Mouse (Mus musculus) right cerebral cortex, postnatal 25 days (tissue): ENCODE results near the gene Acot7.
"Not testable (repeated sequence)": the region's sequence is repeated elsewhere in the genome, so short reads cannot be mapped to it uniquely, and the experiment has no call there.

ENCODE experiments used
- DNase-seq: peaks from one replicate; pipeline ENCODE4 v3.0.0; 2022

Gene Acot7

DNA sequence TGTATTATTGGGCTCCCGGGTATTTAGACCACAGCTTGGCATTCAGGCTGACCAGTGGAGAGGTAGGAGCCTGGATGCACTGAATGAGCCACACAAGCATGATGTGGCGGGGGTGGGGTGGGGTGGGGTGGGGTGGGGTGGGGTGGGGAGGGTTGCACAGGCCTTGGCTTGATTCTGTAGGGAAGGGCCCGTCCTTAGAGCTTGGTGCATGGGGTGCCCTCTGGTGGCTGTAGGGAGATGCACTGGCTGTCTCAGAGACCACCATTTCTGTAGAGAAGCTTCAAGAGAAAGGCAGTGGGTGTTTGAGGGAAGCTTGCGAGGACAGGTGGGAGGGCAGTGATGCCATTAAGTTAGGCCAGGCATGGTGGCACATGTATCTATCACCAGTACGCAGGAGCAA lies 34.6 kb downstream of the Acot7 start:
- peak; percentile 57 for DNase-seq

DNA sequence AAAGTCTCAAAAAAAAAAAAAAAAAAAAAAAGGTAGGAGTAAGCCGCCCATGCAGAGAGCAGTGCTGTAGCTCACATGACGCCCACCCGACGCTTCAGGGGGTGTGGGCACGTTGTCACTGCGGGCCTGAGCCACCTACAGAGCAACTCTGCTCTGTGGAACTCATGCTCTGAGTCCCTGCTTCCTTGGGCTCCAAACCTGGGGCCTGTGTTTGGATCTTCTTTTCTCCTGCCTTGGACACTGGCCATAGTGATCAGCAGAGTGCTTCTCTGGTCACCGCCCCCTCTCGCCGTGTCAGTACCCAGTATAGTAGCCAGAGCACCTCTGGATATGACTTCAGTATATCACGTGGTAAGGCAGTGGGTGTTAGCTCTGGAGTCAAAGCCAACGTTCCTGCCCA lies 35.0 kb downstream of the Acot7 start:
- no peak for DNase-seq

- DNase-seq, result peak; percentile 87
Observed at GRCm38 (mm10) chr4:152213760-152214480, 36.0 kb downstream of the Acot7 start.

DNA sequence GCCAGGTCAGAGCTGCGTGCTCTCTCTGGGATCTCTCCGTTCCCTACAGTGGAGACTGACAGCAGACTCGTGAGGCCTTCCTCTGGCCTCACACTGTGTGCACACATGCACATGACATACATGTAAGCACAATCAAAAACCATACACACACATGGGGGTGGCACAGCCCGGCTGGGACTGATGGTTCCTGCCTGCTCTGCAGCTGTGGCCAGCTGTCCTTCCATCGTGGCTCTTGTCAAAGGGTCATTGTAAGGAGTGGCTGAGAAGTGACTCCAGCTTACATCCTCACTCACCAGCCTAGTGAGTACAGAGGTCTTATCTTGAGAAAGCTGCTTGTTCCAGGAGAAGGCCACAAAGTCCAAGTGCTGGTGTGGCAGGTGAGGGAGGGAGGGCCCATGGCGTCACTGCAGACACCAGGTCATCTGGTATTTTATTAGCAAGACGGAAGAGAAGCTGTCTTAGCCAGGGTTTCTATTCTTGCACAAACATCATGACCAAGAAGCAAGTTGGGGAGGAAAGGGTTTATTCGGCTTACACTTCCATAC lies 37.0 kb downstream of the Acot7 start:
- DNase-seq, result no peak

GRCm38 (mm10) chr4:152219591-152219990 lies 41.7 kb downstream of the Acot7 start:
- DNase-seq, result no peak

- no peak for DNase-seq
Observed at GRCm38 (mm10) chr4:152220771-152221410, 43.0 kb downstream of the Acot7 start.

- DNase-seq, result no peak
Observed at GRCm38 (mm10) chr4:152221411-152221887, 43.5 kb downstream of the Acot7 start.

DNA sequence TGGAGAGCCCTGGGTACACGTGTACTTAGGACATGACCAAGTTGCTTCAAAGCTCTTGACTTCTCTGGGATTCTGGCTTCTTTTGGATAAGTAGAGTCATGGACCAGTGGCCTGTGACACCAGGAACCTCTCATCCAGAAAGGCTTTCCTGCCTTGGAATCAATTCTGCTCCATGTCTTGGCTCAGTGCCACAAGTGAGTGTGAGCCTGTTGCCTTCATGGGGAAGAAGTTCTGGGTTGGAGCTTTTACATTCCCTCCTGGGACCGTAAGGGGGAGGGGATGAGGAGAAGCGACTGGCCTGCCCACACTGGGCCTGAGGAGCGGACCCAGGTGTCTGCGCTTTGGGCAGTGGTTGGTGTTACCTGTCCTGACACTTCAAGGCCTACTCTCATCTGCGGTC lies 44.2 kb downstream of the Acot7 start:
- no peak for DNase-seq

DNA sequence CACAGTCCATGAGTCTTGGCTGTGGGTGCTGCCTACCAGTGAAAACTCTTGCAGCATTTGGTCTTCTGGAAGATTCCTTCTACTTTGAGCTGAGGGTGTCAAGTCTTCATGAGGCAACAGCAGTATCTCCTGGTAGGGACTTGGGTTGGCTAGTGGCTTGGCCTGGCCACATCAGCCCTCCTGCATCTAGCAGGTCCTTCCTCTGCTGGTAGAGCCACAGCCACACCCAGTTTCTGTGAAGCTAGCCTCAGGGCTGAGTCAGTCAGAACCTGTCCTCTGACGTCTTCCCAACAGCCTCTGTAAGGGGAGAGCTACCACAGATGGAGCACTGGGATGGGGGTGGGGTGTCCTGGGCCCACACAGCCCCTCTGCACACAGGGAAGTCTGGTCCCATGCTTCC lies 44.6 kb downstream of the Acot7 start:
- no peak for DNase-seq

DNA sequence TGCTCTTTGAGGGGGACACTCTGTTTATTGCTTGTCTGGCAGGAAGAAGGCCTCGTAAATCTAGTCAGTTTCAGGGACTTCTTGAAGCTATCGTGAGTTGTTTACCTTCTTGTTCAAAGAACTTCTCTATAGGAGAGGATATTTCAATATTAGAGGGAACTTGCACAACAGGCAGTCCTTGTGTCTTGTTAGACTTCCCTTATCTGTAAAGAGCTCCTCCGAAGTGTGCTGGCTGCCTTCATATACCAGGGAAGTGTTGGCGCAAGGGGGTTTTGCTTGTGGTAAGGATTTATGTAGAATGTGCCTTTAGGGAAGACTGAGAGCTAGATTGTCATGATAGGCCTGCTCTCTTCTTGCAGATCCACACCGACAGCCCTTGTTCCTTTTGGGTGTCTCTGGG lies 46.2 kb downstream of the Acot7 start:
- DNase-seq, result no peak

DNA sequence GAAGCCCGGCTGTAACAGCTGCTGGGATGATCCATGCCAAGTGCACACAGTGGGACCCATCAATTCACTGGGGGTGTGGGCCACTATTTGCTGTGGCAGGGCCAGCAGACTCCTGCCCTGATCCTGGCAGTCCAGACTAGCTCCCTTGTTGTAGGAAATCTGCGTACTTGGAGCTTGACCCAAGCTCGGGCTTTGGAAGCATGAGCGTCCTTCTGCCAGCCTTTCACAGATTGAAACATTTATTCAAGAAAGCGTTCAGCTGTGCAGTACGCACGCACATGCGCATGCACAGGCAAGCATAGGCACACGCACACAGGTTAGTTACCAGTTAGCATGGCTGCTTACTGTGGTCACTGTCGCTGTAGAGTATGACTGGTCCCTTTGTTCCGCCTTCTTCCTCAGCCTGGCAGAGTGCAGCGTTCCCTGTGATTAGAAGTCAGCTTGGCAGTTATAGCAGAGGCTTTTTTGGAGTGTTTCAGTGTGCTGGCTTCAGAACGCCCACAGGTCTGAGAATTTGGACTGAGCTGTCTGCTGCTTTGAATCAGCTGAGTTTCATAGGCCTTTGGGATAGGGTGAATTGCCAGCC lies 49.1 kb downstream of the Acot7 start:
- peak; percentile 73 for DNase-seq

DNA sequence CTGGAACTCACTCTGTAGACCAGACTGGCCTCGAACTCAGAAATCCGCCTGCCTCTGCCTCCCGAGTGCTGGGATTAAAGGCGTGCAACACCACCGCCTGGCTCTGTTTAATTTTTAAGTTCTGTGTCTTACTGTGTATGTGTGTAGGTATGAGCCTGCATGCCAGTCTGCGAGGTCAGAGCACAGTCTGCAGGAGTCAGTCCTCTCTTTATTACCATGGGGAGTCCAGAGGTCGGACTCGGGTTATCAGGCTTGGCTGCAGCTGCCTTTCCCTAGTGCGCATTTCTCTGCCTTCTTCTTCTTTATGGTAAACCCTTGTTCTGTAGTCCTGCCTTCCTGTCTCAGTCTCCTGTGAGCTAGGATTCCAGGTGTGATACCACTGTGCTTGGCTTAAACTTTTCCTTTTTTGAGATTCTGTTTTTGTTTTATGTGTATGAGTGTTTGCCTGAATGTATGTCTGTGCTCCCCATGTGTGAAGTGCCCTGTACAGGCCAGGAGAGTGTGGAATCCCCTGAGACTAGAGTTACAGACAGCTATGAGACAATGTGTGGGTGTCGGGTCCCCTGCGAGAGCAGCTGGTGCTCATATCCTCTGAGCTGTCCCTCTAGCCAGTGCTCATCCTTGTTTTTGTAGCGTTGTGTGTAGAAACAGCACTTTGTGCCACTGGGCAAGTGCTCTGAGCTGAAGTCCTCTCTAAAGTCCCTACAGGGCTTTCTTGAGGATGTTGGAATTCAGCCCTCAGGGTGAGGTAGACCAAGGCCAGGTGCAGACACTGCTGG lies 50.0 kb downstream of the Acot7 start:
- no peak for DNase-seq

DNA sequence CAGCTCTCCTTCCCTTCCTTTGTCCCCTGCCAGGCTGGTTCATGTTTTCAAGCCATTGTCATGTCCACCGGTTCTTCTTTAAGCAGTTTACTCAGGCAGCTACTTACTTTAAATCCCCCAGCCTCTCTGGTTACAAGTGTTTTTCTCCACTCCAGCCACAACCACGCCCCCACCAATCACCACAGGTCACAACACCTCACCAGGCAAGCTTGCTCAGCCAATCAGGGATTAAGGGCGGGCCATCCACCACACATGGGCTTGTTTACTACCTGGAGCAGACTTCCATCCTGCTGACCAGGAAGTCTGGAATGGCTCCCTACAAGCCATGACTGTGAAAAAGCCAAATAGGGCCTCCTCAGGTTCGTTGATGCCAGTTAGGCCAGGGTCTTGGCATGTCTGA lies 52.4 kb downstream of the Acot7 start:
- not testable (repeated sequence) for DNase-seq

- DNase-seq, result no peak
Observed at GRCm38 (mm10) chr4:152231326-152231725, 53.4 kb downstream of the Acot7 start.

- DNase-seq, result no peak
Observed at GRCm38 (mm10) chr4:152232411-152232903, 54.5 kb downstream of the Acot7 start.

DNA sequence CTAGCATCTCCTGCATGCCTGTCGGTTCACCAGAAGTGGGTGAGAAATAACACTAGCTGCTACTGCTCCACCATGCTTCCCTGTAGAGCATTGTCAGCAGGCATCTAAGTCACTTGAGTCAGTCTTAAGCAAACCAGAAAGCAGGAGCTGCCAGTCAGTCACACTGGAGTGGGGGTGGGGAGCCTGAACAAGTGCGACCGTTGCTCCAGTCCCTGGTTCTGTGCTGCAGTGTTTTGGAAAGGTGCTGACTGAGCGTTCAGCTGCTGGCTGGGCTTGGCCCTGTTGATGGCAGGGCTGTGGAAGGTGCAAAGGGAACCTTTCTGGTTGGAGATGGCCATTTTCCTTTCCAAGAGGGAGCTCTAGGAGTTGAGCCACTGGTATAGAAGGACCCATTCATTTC lies 62.0 kb downstream of the Acot7 start:
- DNase-seq, result no peak

GRCm38 (mm10) chr4:152243241-152243891 lies 65.4 kb downstream of the Acot7 start:
- DNase-seq, result no peak

DNA sequence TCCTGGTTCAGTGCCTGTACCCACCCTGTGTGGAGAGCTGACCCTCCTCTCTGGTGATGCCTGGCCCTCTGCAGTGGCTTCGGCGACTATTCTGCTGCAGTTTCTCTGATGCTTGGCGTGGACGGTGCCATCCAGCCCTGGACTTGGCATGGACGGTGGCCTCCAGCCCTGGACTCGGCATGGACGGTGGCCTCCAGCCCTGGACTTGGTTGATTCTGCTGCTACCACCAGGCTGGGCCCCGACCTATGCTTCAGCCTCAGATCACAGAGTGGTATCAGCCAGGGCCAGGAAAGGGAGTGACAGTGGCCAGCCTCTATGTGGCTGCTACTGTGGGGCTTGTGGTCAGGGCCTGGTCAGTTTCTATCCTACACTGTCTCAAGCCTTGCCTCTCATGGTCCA lies 66.0 kb downstream of the Acot7 start:
- no peak for DNase-seq

GRCm38 (mm10) chr4:152244545-152245522 lies 66.9 kb downstream of the Acot7 start:
- no peak for DNase-seq

GRCm38 (mm10) chr4:152246011-152246410 lies 68.1 kb downstream of the Acot7 start:
- DNase-seq, result peak; percentile 63

GRCm38 (mm10) chr4:152247195-152247594 lies 69.3 kb downstream of the Acot7 start:
- no peak for DNase-seq
